Mouse (Mus musculus): Measurements from ENCODE around the gene Rpap3. TPM values are rescaled to one million over a fixed set of nuclear protein-coding genes. Genes with fewer than 3 reads are reported as not detected.

Rpap3 gene
- polyA plus RNA-seq, 1 experiment from 2014 or later = 18.7 TPM

GRCm38 (mm10) chr15:97731111-97731510 is 25.5 kb upstream of the Rpap3 start, which contains the start of gene Endou:
Gene Endou (minus strand): TSS chr15:97731339.
- Histone ChIP-seq H3K27ac (no peak within 1 kb of the TSS), H3K4me3 (no peak within 1 kb of the TSS), H3K36me3 (no peaks in the 10 kb centered on the region), H3K9ac (no peak within 1 kb of the TSS), H3K27me3 (no peaks in the 10 kb centered on the region), H3K9me3 (replicated peaks) (no peaks in the 10 kb centered on the region; the same call in 1 of the 2 replicates), H3K4me1 (replicated peaks) (peaks cover 6% of the 10 kb centered on the region; the same call in 1 of the 2 replicates), H3K4me2 (no peak within 1 kb of the TSS)
- no peak for ATAC-seq (replicated peaks; ENCODE audit: insufficient number of reproducible peaks, insufficient read depth, low FRiP score, low read depth)
- WGBS = 85% methylated on average over 8 of the region's 8 CpGs

- no peak overlapping the region for H3K4me2 ChIP-seq
- H3K36me3 ChIP-seq = no peaks in the 10 kb centered on the region
- peaks cover 6% of the 10 kb centered on the region; the same call in 1 of the 2 replicates for H3K4me1 ChIP-seq (replicated peaks)
- no peak for ATAC-seq (replicated peaks; ENCODE audit: insufficient number of reproducible peaks, insufficient read depth, low FRiP score, low read depth)
- H3K9me3 ChIP-seq (replicated peaks) = no peaks in the 10 kb centered on the region; the same call in 1 of the 2 replicates
- no peaks in the 10 kb centered on the region for H3K27me3 ChIP-seq
- H3K27ac ChIP-seq = no peak overlapping the region
- WGBS = 40% methylated on average over 6 of the region's 6 CpGs
- H3K9ac ChIP-seq = no peak overlapping the region
- no peak overlapping the region for H3K4me3 ChIP-seq
These were observed 24.7 kb upstream of the Rpap3 start for GRCm38 (mm10) chr15:97730365-97730764.

- no peak overlapping the region for H3K9ac ChIP-seq
- 58% methylated on average over 7 of the region's 7 CpGs for WGBS
- 0 out of 2 replicates have a peak overlapping the region, but pooled peaks have one; percentile 1 for H3K27ac ChIP-seq
- H3K27me3 ChIP-seq = no peaks in the 10 kb centered on the region
- ATAC-seq (replicated peaks; ENCODE audit: insufficient number of reproducible peaks, insufficient read depth, low FRiP score, low read depth) = no peak
- H3K4me3 ChIP-seq = no peak overlapping the region
- peaks cover 6% of the 10 kb centered on the region; the same call in 1 of the 2 replicates for H3K4me1 ChIP-seq (replicated peaks)
- no peaks in the 10 kb centered on the region for H3K36me3 ChIP-seq
- no peak overlapping the region for H3K4me2 ChIP-seq
- H3K9me3 ChIP-seq (replicated peaks) = no peaks in the 10 kb centered on the region; the same call in 1 of the 2 replicates
These were observed 23.2 kb upstream of the Rpap3 start for GRCm38 (mm10) chr15:97728804-97729203.

GRCm38 (mm10) chr15:97728394-97728793 is 22.8 kb upstream of the Rpap3 start:
- Histone ChIP-seq H3K27ac (0 out of 2 replicates have a peak overlapping the region, but pooled peaks have one; percentile 1), H3K36me3 (no peaks in the 10 kb centered on the region), H3K4me2 (no peak overlapping the region), H3K27me3 (no peaks in the 10 kb centered on the region), H3K4me3 (no peak overlapping the region), H3K9ac (no peak overlapping the region), H3K4me1 (replicated peaks) (peaks cover 6% of the 10 kb centered on the region; the same call in 1 of the 2 replicates), H3K9me3 (replicated peaks) (no peaks in the 10 kb centered on the region; the same call in 1 of the 2 replicates)
- WGBS = 60% methylated on average over 11 of the region's 11 CpGs
- 0 out of 2 replicates have a peak, but pooled peaks have one; percentile 51 for ATAC-seq (replicated peaks; ENCODE audit: insufficient number of reproducible peaks, insufficient read depth, low FRiP score, low read depth)

GRCm38 (mm10) chr15:97727520-97727919 is 21.9 kb upstream of the Rpap3 start:
- WGBS = 70% methylated on average over 5 of the region's 5 CpGs
- no peak for ATAC-seq (replicated peaks; ENCODE audit: insufficient number of reproducible peaks, insufficient read depth, low FRiP score, low read depth)
- H3K9ac ChIP-seq = no peak overlapping the region
- H3K36me3 ChIP-seq = no peaks in the 10 kb centered on the region
- H3K4me2 ChIP-seq = no peak overlapping the region
- no peaks in the 10 kb centered on the region; the same call in 1 of the 2 replicates for H3K9me3 ChIP-seq (replicated peaks)
- no peak overlapping the region for H3K4me3 ChIP-seq
- peaks cover 6% of the 10 kb centered on the region; the same call in 1 of the 2 replicates for H3K4me1 ChIP-seq (replicated peaks)
- no peaks in the 10 kb centered on the region for H3K27me3 ChIP-seq
- no peak overlapping the region for H3K27ac ChIP-seq

GRCm38 (mm10) chr15:97727048-97727447 is 21.4 kb upstream of the Rpap3 start:
- Histone ChIP-seq H3K9ac (no peak overlapping the region), H3K4me2 (no peak overlapping the region), H3K27me3 (no peaks in the 10 kb centered on the region), H3K4me1 (replicated peaks) (peaks cover 6% of the 10 kb centered on the region; the same call in 1 of the 2 replicates), H3K4me3 (no peak overlapping the region), H3K27ac (no peak overlapping the region), H3K36me3 (no peaks in the 10 kb centered on the region), H3K9me3 (replicated peaks) (no peaks in the 10 kb centered on the region)
- WGBS = 58% methylated on average over 8 of the region's 8 CpGs
- ATAC-seq (replicated peaks; ENCODE audit: insufficient number of reproducible peaks, insufficient read depth, low FRiP score, low read depth) = no peak

- Histone ChIP-seq H3K27me3 (no peaks in the 10 kb centered on the region), H3K9ac (no peak overlapping the region), H3K4me3 (no peak overlapping the region), H3K4me2 (no peak overlapping the region), H3K4me1 (replicated peaks) (peaks cover 6% of the 10 kb centered on the region), H3K36me3 (no peaks in the 10 kb centered on the region), H3K27ac (no peak overlapping the region), H3K9me3 (replicated peaks) (no peaks in the 10 kb centered on the region)
- no peak for ATAC-seq (replicated peaks; ENCODE audit: insufficient number of reproducible peaks, insufficient read depth, low FRiP score, low read depth)
- 78% methylated on average over 13 of the region's 13 CpGs for WGBS
These were observed 20.7 kb upstream of the Rpap3 start for GRCm38 (mm10) chr15:97726310-97726709.

GRCm38 (mm10) chr15:97725198-97725785 is 19.7 kb upstream of the Rpap3 start:
- 73% methylated on average over 6 of the region's 6 CpGs for WGBS
- Histone ChIP-seq H3K36me3 (no peaks in the 10 kb centered on the region), H3K9ac (no peak overlapping the region), H3K4me2 (no peak overlapping the region), H3K9me3 (replicated peaks) (no peaks in the 10 kb centered on the region), H3K27ac (no peak overlapping the region), H3K4me1 (replicated peaks) (peaks cover 10% of the 10 kb centered on the region), H3K4me3 (no peak overlapping the region), H3K27me3 (no peaks in the 10 kb centered on the region)
- ATAC-seq (replicated peaks; ENCODE audit: insufficient number of reproducible peaks, insufficient read depth, low FRiP score, low read depth) = no peak

- no peak for ATAC-seq (replicated peaks; ENCODE audit: insufficient number of reproducible peaks, insufficient read depth, low FRiP score, low read depth)
- H3K27ac ChIP-seq = no peak overlapping the region
- no peaks in the 10 kb centered on the region for H3K9me3 ChIP-seq (replicated peaks)
- no peaks in the 10 kb centered on the region for H3K36me3 ChIP-seq
- WGBS = 86% methylated on average over 17 of the region's 17 CpGs
- H3K4me1 ChIP-seq (replicated peaks) = peaks cover 15% of the 10 kb centered on the region
- H3K4me3 ChIP-seq = no peak overlapping the region
- H3K9ac ChIP-seq = no peak overlapping the region
- H3K27me3 ChIP-seq = no peaks in the 10 kb centered on the region
- H3K4me2 ChIP-seq = no peak overlapping the region
These were observed 18.9 kb upstream of the Rpap3 start for GRCm38 (mm10) chr15:97724346-97725197.

GRCm38 (mm10) chr15:97723536-97724345 is 18.1 kb upstream of the Rpap3 start:
- Histone ChIP-seq H3K9ac (no peak overlapping the region), H3K4me1 (replicated peaks) (peaks cover 16% of the 10 kb centered on the region), H3K27ac (no peak overlapping the region), H3K36me3 (no peaks in the 10 kb centered on the region), H3K4me3 (no peak overlapping the region), H3K27me3 (no peaks in the 10 kb centered on the region), H3K9me3 (replicated peaks) (no peaks in the 10 kb centered on the region), H3K4me2 (no peak overlapping the region)
- 83% methylated on average over 6 of the region's 6 CpGs for WGBS
- ATAC-seq (replicated peaks; ENCODE audit: insufficient number of reproducible peaks, insufficient read depth, low FRiP score, low read depth) = no peak
